Mouse (Mus musculus) liver, embryonic 15.5 days (tissue): ENCODE results near the gene Gm10300. TPM values are rescaled to one million over a fixed set of nuclear protein-coding genes. Genes with fewer than 3 reads are reported as not detected.

ENCODE experiments used
- ATAC-seq: fragments of 200-750 bp; cut with Nextera tagmentation; 2 replicates; pipeline ENCODE4 v1.8.0; 2017; ENCODE audit warnings: moderate number of reproducible peaks, mild to moderate bottlenecking, moderate library complexity; ENCODE audit not compliant: insufficient read depth
- H3K27ac ChIP-seq: fragments of 300-500 bp; sonication (generic); replicated peaks from 2 replicates; pipeline ENCODE4 v1.5.1; 2015; ENCODE audit warnings: mild to moderate bottlenecking, inconsistent platforms
- H3K27me3 ChIP-seq: fragments of 300-500 bp; sonication (generic); 2 replicates; pipeline ENCODE4 v1.6.1; 2015; ENCODE audit warnings: mild to moderate bottlenecking, inconsistent platforms
- H3K36me3 ChIP-seq: fragments of 300-500 bp; sonication (generic); replicated peaks from 2 replicates; pipeline ENCODE4 v1.6.1; 2015; ENCODE audit warnings: moderate library complexity, mild to moderate bottlenecking, inconsistent platforms
- H3K4me1 ChIP-seq: fragments of 300-500 bp; sonication (generic); replicated peaks from 2 replicates; pipeline ENCODE4 v1.6.1; 2015; ENCODE audit warnings: inconsistent platforms
- H3K4me2 ChIP-seq: fragments of 300-500 bp; sonication (generic); 2 replicates; pipeline ENCODE4 v1.6.1; 2015; ENCODE audit warnings: moderate library complexity, mild to moderate bottlenecking, inconsistent platforms
- H3K4me3 ChIP-seq: fragments of 300-500 bp; sonication (generic); replicated peaks from 2 replicates; pipeline ENCODE4 v1.5.1; 2015; ENCODE audit warnings: mild to moderate bottlenecking, inconsistent platforms
- H3K9ac ChIP-seq: fragments of 300-500 bp; sonication (generic); 2 replicates; pipeline ENCODE4 v1.6.1; 2015; ENCODE audit warnings: moderate library complexity, mild to moderate bottlenecking, inconsistent platforms
- H3K9me3 ChIP-seq: fragments of 300-500 bp; sonication (generic); replicated peaks from 2 replicates; pipeline ENCODE4 v1.6.1; 2016; ENCODE audit warnings: inconsistent platforms
- WGBS: fragments of 180-500 bp; shearing (Covaris S2); methylation state at CpG from one replicate; pipeline ENCODE4 v1.1.7; 2015; ENCODE audit warnings: mixed read lengths; ENCODE audit not compliant: insufficient replicate concordance; 5-methylcytosine and 5-hydroxymethylcytosine counted together
- polyA plus RNA-seq: library from polyadenylated mRNA; unstranded; fragments of >200 nt; fragmentation: Nextera tagmentation; extraction: Ambion mirVana; gene quantifications from 2 replicates; pipeline ENCODE4 v1.2.1, GENCODE M21; 2015

Gm10300 gene
- polyA plus RNA-seq, 1 experiment from 2014 or later, result 0.46 TPM

DNA sequence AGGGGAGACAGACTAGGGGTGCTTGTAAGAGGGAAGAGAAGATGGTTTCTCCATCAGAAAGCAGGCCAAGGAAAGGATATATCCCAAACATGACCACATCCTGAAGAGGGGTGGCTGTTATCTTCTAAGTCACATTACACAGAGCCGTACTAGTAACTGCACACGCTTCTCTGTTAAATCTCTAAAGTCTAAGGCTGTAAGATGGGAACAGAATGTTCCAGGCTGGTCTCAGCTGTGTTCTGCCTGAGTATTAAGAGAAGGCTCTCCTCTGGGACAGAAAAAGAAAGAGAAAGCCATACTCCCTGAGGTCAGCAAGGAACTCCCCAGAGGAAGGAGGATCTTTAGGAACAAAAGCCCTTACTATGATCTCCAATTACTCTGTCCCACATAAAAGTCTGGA lies 35.7 kb upstream of the Gm10300 start:
- no peak overlapping the region for H3K4me2 ChIP-seq
- H3K4me1 ChIP-seq, result peaks cover 80% of the 10 kb centered on the region
- no peaks in the 10 kb centered on the region for H3K27me3 ChIP-seq
- 44% methylated on average over 2 of the region's 2 CpGs for WGBS
- H3K9me3 ChIP-seq, result no peaks in the 10 kb centered on the region
- ATAC-seq, result no peak
- H3K4me3 ChIP-seq, result no peak overlapping the region
- H3K36me3 ChIP-seq, result peaks cover 48% of the 10 kb centered on the region
- H3K9ac ChIP-seq, result no peak overlapping the region
- peak overlapping the region; percentile 86 for H3K27ac ChIP-seq

DNA sequence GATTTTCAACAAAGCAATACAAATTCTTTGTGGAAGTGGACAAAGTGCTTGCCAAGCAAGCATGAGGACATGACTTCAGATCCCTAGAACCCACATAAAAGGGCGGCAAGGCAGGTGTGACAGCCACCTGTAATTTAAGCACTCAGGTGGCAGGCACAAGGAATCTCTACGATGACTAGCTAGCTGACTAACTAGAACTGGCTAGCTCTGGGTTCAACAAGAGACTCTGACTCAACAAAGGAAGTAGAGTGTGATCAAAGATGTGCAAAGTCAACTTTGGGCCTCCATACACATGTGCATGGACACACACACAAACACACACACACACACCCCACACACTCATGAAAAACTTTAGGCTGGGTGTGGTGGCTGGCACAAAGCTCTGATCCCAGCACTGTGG lies 35.0 kb upstream of the Gm10300 start:
- Histone ChIP-seq H3K4me3 (0 out of 2 replicates have a peak overlapping the region, but pooled peaks have one; percentile 6), H3K4me2 (peak overlapping the region; percentile 55), H3K36me3 (peaks cover 50% of the 10 kb centered on the region), H3K9me3 (no peaks in the 10 kb centered on the region), H3K27ac (peak overlapping the region; percentile 86), H3K27me3 (no peaks in the 10 kb centered on the region), H3K9ac (0 out of 2 replicates have a peak overlapping the region, but pooled peaks have one; percentile 21), H3K4me1 (peaks cover 82% of the 10 kb centered on the region)
- 67% methylated on average over 2 of the region's 2 CpGs for WGBS
- ATAC-seq, result peak; percentile 28; the same call in 1 of the 2 replicates

DNA sequence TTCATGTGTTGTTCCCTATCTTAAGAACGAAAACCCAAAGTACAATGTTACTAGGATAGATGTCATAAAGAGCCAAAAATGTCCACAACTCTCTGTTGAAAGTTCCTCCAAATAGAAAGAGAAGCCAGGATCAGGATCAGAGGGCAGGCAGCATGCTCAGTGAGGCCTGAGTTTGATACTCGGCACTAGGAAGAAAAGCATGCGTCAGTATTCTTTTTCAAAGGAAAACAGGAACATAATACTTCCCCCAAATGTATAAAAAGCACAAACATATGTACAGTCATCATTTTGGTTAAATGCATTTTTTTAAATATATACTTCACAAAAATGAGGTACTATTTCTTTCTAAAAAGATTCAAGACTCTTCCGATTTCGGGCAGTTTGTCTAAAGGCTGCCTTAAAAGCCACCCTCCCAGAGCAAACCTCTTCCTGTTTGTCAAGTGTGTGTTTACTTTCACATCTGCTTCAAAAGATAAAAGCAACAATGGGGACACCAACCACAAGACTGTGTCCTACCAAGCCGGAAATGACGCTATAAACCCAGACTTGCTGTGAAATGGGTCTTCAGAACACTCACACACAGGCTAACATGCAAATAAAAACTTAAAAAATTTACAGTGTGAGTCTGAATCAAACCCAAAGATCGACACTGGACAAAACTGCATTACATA lies 34.4 kb upstream of the Gm10300 start:
- Histone ChIP-seq H3K27me3 (no peaks in the 10 kb centered on the region), H3K9me3 (no peaks in the 10 kb centered on the region), H3K36me3 (peaks cover 51% of the 10 kb centered on the region), H3K4me3 (peak overlapping the region; percentile 15; the same call in 1 of the 2 replicates), H3K4me2 (peak overlapping the region; percentile 55), H3K27ac (peak overlapping the region; percentile 86), H3K9ac (peak overlapping the region; percentile 32; the same call in 1 of the 2 replicates), H3K4me1 (peaks cover 87% of the 10 kb centered on the region)
- peak; percentile 79 for ATAC-seq
- WGBS, result 13% methylated on average over 8 of the region's 8 CpGs

DNA sequence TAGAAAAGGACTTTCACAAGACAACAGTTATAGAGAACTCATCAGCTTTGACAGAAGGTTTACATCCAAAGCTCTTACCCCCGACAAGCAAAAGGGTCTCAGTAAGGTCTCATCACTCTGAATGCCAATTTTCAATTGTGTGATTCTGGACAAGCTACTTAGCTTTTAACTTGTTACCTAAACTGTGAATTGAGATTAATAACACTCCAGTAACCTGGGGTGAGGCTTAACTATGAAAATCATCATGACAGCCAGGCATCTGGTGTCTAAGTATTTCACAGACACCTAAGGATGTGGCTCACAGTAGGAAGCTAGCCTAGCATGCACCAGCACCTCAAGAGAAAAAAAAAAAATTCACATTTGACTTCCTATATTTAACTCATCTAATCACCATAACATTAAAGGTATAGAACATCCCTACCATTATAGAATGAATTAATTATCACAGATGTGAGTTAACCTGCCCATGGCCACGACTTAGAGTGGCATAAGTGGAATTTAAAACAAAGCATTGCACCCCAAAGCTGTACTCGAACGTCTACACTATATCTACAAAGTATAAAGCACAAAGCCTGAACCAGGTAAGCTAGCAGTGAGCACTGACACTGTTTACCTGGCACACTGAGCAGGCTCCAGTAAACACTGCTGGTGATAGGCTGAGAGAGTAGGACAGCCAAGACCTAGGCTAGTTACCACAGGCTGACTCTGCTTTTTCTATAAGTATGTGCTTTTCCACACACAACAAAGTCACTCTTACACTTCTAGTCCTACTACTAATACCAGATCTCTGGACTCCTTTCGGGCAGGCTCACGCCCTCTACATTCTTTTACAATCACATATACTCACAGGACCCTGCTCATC lies 32.8 kb upstream of the Gm10300 start:
- Histone ChIP-seq H3K9me3 (no peaks in the 10 kb centered on the region), H3K27me3 (no peaks in the 10 kb centered on the region), H3K27ac (peak overlapping the region; percentile 86), H3K9ac (0 out of 2 replicates have a peak overlapping the region, but pooled peaks have one; percentile 5), H3K36me3 (peaks cover 41% of the 10 kb centered on the region), H3K4me2 (peak overlapping the region; percentile 55; the same call in 1 of the 2 replicates), H3K4me1 (peaks cover 88% of the 10 kb centered on the region), H3K4me3 (no peak overlapping the region)
- WGBS, result 69% methylated on average over 6 of the region's 6 CpGs
- peak; percentile 38; the same call in 1 of the 2 replicates for ATAC-seq

DNA sequence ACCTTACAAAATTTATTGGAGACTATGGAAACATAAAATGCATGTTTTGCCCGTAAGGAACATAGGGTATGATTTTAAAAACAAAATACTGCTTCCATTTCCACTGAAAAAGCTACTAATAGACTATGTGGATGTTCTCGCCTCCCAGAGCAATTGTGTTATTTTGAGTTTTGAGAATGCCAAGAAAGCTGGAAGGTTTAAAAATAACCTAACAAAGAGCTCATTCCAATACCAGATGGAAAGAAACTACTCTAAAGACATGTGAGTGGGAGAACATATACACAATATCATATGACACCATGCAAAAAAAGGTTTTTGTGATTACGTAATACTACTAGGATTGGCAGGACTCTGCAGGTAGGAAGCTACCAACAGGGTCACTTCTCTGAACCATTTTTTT lies 30.8 kb upstream of the Gm10300 start:
- H3K4me1 ChIP-seq, result peaks cover 86% of the 10 kb centered on the region
- H3K36me3 ChIP-seq, result peaks cover 32% of the 10 kb centered on the region
- WGBS, result 84% methylated on average over 3 of the region's 3 CpGs
- no peak overlapping the region for H3K4me2 ChIP-seq
- no peak overlapping the region for H3K27ac ChIP-seq
- H3K9ac ChIP-seq, result no peak overlapping the region
- no peak overlapping the region for H3K4me3 ChIP-seq
- no peak for ATAC-seq
- H3K9me3 ChIP-seq, result no peaks in the 10 kb centered on the region
- H3K27me3 ChIP-seq, result peaks cover 9% of the 10 kb centered on the region; the same call in 1 of the 2 replicates

DNA sequence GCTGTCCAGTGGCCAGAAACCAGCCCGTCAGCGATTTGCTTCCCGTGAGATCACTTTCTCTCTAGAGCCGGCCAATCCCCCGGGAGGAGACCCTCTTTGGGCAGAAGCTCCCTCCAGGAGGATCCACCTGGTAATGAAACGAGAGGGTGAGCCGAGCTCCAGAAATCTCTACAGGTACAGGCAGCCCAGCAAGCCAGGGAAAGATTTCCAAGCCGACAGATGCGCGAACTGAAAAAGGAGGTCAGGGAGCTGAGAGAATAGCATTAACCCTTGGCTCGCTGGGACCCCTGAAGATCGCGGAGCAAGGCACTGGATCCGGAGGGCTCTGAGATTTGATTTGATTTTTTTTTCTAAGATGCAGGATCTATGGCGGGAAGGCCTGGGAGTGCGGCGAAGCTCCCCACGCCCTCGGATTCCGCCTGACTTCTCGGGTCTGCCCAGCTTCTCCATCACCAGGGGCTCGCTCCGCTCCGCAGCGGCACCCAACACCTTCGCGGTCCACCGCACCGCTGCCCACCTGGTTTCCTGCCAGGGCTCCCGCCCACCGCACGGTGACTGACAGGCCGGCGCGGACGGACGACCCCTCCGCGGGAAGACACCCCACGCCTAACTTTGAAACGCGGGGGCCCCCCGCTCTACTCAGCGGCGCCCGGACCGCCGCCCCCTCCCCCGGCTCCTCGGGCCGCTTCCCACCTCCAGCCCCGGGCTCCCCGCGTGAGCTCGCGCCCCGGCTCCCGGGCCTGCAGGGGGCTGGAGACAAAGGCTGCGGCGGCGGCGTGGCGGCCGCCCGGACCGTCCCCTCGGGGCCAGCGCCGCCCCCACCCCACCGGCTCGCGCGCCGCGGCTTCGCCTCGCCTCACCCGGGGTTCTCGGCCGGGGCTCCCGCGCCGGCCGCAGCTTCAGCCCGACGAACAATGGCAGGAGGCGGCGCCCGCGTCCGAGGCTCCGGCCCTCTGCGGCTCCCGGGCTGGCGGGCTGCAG lies 26.2 kb upstream of the Gm10300 start:
- H3K27me3 ChIP-seq, result peaks cover 9% of the 10 kb centered on the region; the same call in 1 of the 2 replicates
- H3K4me1 ChIP-seq, result peaks cover 86% of the 10 kb centered on the region
- H3K9me3 ChIP-seq, result no peaks in the 10 kb centered on the region
- H3K27ac ChIP-seq, result peak overlapping the region; percentile 64
- peak overlapping the region; percentile 84 for H3K9ac ChIP-seq
- H3K4me2 ChIP-seq, result peak overlapping the region; percentile 100
- 3% methylated on average over 87 of the region's 95 CpGs for WGBS
- ATAC-seq, result peak; percentile 43
- peak overlapping the region; percentile 76 for H3K4me3 ChIP-seq
- peaks cover 40% of the 10 kb centered on the region for H3K36me3 ChIP-seq

DNA sequence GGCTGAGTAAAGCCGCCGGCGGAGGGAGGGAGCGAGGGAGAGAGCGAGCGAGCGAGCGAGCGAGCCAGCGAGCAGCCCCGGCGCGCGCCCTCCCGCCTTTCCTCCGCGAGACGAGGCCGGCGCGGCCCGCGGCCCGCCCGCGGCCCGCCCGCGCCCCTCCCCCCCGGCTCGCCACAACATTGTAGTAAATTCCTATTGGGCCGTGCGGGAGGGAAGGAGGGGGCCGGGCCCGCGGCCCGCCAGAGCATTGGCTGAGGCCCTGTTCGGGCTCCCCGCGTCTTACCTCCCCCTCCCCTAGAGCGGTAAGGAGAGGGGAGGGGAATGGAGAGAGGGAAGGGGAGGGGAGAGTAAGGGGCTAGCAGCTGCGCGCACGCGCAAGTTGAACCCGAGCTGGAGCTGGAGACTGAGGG lies 25.5 kb upstream of the Gm10300 start:
- H3K4me3 ChIP-seq, result peak overlapping the region; percentile 76
- peak overlapping the region; percentile 100 for H3K4me2 ChIP-seq
- H3K36me3 ChIP-seq, result peaks cover 42% of the 10 kb centered on the region
- H3K27me3 ChIP-seq, result peaks cover 9% of the 10 kb centered on the region; the same call in 1 of the 2 replicates
- H3K9me3 ChIP-seq, result no peaks in the 10 kb centered on the region
- peaks cover 85% of the 10 kb centered on the region for H3K4me1 ChIP-seq
- H3K9ac ChIP-seq, result peak overlapping the region; percentile 84
- ATAC-seq, result peak; percentile 94
- 0% methylated on average over 29 of the region's 46 CpGs for WGBS
- peak overlapping the region; percentile 64 for H3K27ac ChIP-seq

DNA sequence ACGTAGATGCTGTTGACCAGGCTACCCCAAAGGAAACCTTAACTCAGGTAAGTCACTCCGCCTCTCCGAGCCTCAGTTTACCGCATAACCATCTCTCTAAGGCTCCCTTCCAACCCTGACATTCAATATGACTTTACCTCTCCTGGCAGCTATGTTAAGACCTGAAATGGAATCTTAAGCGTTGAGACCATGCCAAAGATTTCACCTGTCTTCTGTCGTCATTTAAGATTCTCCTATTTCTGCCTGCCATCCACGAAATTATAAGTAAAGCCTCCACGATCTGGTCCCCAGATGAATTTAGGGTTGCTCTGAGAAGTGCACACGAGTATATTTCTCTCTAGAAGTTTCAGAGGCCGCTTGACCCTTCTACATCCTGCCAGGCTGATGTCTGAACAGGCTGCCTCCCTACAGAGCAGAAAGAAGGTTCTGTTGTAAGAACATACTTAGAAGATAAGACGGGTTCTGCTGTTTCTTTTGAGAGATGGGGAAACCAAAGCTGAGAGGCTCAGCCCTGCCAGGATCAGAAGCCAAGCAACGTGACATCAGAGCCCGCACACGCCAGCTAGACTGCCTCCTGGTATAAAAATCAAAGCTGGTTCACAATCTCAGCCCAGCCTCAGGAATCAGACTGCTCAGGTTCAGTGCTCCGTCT lies 24.8 kb upstream of the Gm10300 start:
- H3K4me2 ChIP-seq, result peak overlapping the region; percentile 100
- H3K27ac ChIP-seq, result peak overlapping the region; percentile 72
- H3K27me3 ChIP-seq, result peaks cover 9% of the 10 kb centered on the region; the same call in 1 of the 2 replicates
- peak overlapping the region; percentile 76 for H3K4me3 ChIP-seq
- peak overlapping the region; percentile 52 for H3K9ac ChIP-seq
- no peaks in the 10 kb centered on the region for H3K9me3 ChIP-seq
- peaks cover 40% of the 10 kb centered on the region for H3K36me3 ChIP-seq
- WGBS, result 8% methylated on average over 15 of the region's 15 CpGs
- no peak for ATAC-seq
- peaks cover 78% of the 10 kb centered on the region for H3K4me1 ChIP-seq

DNA sequence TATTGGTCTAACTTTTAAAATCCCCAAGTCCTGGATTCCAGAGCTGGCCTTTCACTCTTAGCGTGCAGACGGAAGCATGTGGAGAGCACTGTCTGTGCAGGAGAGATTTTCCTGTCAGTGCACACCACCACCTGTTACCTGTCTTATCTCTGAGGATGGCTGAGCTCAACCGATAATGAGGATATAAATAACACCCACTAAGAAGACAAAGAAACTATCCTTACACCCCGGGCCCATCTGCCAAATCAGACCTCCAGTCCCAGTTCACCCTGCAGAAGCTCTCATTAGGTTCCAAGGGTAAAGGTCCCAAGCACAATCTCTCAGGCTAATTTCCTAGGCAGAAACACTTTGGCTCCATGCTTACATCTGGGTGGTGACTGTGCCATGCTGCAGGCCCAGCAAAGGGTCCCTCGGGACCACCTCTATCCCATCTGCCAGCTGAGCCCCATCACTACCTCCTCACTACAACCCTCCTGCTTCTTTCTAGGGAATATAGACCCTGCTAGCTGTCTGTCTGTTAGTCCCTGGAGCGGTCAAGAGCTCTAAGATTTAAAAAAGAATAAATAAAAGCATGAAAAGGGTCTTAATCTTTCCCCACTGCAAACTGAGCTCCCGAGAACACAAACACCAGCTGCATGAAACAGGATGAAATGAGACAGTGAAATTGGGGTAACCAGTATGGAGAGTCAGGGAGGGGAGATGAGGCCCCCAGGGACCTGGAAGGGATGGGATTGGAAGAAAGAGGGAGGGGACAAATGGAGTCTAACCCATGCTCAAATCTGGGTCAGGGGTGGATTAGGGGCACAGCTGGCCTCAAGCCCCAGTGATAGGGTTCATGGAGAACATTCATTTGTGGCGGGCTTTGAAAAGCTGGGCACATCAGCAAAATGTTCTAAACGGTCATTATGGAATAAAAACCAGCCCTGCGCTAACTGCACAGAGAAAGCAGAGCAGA lies 22.9 kb upstream of the Gm10300 start:
- 0 out of 2 replicates have a peak overlapping the region, but pooled peaks have one; percentile 0 for H3K27ac ChIP-seq
- H3K9ac ChIP-seq, result no peak overlapping the region
- peaks cover 58% of the 10 kb centered on the region for H3K36me3 ChIP-seq
- peaks cover 9% of the 10 kb centered on the region; the same call in 1 of the 2 replicates for H3K27me3 ChIP-seq
- peaks cover 79% of the 10 kb centered on the region for H3K4me1 ChIP-seq
- 65% methylated on average over 10 of the region's 10 CpGs for WGBS
- no peak for ATAC-seq
- no peak overlapping the region for H3K4me3 ChIP-seq
- H3K9me3 ChIP-seq, result no peaks in the 10 kb centered on the region
- peak overlapping the region; percentile 100; the same call in 1 of the 2 replicates for H3K4me2 ChIP-seq
